Mouse (Mus musculus) midbrain, embryonic 15.5 days (tissue): ENCODE data around the gene Ccdc120. TPM values are rescaled to one million over a fixed set of nuclear protein-coding genes. Genes with fewer than 3 reads are reported as not detected.
"Not testable (repeated sequence)": the region's sequence is repeated elsewhere in the genome, so short reads cannot be mapped to it uniquely, and the experiment has no call there.

Source experiments
- ATAC-seq: fragments of 200-750 bp; cut with Nextera tagmentation; replicated peaks from 2 replicates; pipeline ENCODE4 v1.8.0; 2017; ENCODE audit warnings: moderate TSS enrichment
- H3K27ac ChIP-seq: fragments of 300-500 bp; sonication (generic); 2 replicates; pipeline ENCODE4 v1.5.1; 2015; ENCODE audit warnings: mild to moderate bottlenecking, inconsistent platforms
- H3K27me3 ChIP-seq: fragments of 300-500 bp; sonication (generic); replicated peaks from 2 replicates; pipeline ENCODE4 v1.6.1; 2015; ENCODE audit warnings: inconsistent platforms
- H3K36me3 ChIP-seq: fragments of 300-500 bp; sonication (generic); replicated peaks from 2 replicates; pipeline ENCODE4 v1.6.1; 2015; ENCODE audit warnings: inconsistent platforms
- H3K4me1 ChIP-seq: fragments of 300-500 bp; sonication (generic); 2 replicates; pipeline ENCODE4 v1.6.1; 2015; ENCODE audit warnings: inconsistent platforms
- H3K4me2 ChIP-seq: fragments of 300-500 bp; sonication (generic); 2 replicates; pipeline ENCODE4 v1.6.1; 2015; ENCODE audit warnings: inconsistent platforms, mild to moderate bottlenecking, moderate library complexity
- H3K4me3 ChIP-seq: fragments of 300-500 bp; sonication (generic); 2 replicates; pipeline ENCODE4 v1.5.1; 2015; ENCODE audit warnings: mild to moderate bottlenecking, inconsistent platforms
- H3K9ac ChIP-seq: fragments of 300-500 bp; sonication (generic); 2 replicates; pipeline ENCODE4 v1.6.1; 2015; ENCODE audit warnings: mild to moderate bottlenecking, inconsistent platforms
- H3K9me3 ChIP-seq: fragments of 300-500 bp; sonication (generic); 2 replicates; pipeline ENCODE4 v1.6.1; 2016; ENCODE audit warnings: inconsistent platforms
- WGBS: fragments of 180-500 bp; shearing (Covaris S2); methylation state at CpG from one replicate; pipeline ENCODE4 v1.1.7; 2015; ENCODE audit warnings: mixed read lengths; 5-methylcytosine and 5-hydroxymethylcytosine counted together
- polyA plus RNA-seq: library from polyadenylated mRNA; unstranded; fragments of >200 nt; fragmentation: Nextera tagmentation; extraction: Ambion mirVana; gene quantifications from 2 replicates; pipeline ENCODE4 v1.2.1, GENCODE M21; 2015

Ccdc120 gene
- polyA plus RNA-seq, 1 experiment from 2014 or later = 85.2 TPM

DNA sequence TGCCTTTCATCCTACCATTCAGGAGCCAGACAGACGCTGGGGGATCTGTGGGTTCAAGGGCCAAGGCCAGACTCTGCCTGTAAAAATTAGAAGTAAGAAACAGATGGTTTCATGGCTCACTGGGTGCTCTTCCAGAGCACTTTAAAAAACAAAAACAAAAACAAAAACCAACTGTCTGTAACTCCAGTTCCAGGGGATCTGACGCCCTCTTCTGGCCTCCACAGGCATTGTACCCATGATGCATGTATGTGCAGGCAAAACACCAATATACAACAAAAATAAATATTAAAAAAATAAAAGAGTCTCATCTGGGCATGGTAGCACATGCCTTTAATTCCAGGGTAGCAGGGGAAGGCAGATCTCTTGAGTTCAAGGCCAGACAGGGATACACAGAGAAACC is 22.1 kb upstream of the Ccdc120 start:
- H3K4me2 ChIP-seq = no peak overlapping the region
- 0 out of 2 replicates have a peak, but pooled peaks cover 1% of the 10 kb centered on the region for H3K36me3 ChIP-seq
- 62% methylated on average over 2 of the region's 2 CpGs for WGBS
- H3K27me3 ChIP-seq = no peaks in the 10 kb centered on the region
- H3K4me1 ChIP-seq = no peaks in the 10 kb centered on the region
- H3K9me3 ChIP-seq = no peaks in the 10 kb centered on the region
- H3K4me3 ChIP-seq = no peak overlapping the region
- no peak for ATAC-seq
- H3K9ac ChIP-seq = no peak overlapping the region
- no peak overlapping the region for H3K27ac ChIP-seq

DNA sequence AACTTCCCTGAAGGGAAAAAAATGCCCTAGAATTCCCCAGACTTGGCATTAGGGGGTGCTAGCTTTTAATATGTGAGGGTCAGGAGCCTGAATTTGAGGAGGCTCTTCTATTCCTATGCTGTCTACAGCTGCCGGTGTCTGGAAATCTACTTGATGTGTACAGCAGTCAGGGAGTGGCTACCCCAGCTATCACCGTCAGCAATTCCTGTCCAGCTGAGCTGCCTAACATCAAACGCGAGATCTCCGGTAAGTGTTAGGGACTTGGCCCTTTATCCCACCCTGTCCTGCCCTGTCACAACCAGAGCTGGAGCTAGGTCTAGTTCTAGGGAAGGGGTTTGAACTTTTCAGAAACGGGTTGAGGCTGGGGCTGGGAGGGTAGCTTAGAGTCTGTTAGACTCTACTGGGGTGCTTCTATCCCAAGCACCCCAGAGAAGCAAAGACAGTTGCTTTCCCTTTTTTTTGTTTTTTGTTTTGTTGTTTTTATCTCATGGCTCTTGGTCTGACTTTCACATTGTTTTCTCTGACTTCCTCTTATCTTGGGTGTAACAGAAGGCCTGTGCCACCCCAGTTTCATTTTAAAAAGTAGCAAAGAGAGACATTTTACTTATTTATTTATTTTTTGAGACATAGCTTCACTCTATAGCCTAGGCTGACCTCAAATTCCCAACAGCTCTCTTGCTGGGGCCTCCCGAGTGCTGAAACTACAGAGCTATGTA is 18.8 kb upstream of the Ccdc120 start:
- no peaks in the 10 kb centered on the region for H3K27me3 ChIP-seq
- 90% methylated on average over 7 of the region's 7 CpGs for WGBS

DNA sequence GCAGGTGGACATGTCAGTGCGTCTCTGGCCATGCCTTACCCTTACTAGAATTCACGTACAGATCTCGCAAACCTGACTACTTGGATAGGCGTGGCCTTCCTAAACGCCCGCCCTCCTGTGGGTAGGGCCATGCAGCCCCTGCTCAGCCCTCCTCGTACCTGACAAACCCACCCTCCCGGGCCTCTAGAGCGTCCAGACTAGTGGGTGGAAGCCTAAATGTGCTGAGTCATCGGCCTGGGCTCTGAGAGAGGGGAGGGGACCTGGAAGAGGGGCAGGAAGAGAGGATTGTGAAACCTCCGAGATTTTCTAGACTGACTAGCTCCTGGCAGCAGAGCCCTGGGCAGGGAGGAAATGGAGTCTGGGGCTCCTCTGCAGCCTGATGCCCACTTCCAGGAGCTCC is 15.1 kb upstream of the Ccdc120 start:
- 13% methylated on average over 11 of the region's 11 CpGs for WGBS
- no peak overlapping the region for H3K27ac ChIP-seq
- no peaks in the 10 kb centered on the region for H3K9me3 ChIP-seq
- H3K4me3 ChIP-seq = peak overlapping the region; percentile 67
- 0 out of 2 replicates have a peak, but pooled peaks cover 5% of the 10 kb centered on the region for H3K36me3 ChIP-seq
- peaks cover 22% of the 10 kb centered on the region for H3K4me1 ChIP-seq
- H3K9ac ChIP-seq = peak overlapping the region; percentile 14; the same call in 1 of the 2 replicates
- peak; percentile 21; the same call in 1 of the 2 replicates for ATAC-seq
- no peaks in the 10 kb centered on the region for H3K27me3 ChIP-seq
- H3K4me2 ChIP-seq = peak overlapping the region; percentile 63

More for the DNA sequence above, 18.8 kb upstream of the Ccdc120 start:
- Histone ChIP-seq H3K9me3 (no peaks in the 10 kb centered on the region), H3K9ac (no peak overlapping the region), H3K27ac (no peak overlapping the region), H3K4me2 (no peak overlapping the region), H3K4me3 (no peak overlapping the region), H3K36me3 (0 out of 2 replicates have a peak, but pooled peaks cover 5% of the 10 kb centered on the region), H3K4me1 (peaks cover 13% of the 10 kb centered on the region)
- no peak for ATAC-seq

DNA sequence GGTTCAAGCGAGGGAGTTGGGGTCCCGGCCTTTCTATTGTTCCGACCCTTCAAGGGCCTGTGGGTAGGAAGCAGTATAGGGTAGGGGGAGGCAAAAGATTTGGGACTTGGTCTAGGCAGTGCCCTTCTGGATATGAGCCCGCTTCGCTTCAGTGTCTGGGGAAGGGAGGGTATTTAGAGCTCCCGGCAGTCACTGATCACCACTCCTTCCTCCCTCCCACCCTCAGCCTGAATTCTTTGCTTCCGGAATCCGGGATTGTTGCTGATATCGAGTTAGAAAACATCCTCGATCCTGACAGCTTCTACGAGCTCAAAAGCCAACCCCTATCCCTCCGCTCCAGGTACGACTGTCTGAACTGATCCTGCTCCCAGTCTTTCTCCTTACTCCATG is 14.6 kb upstream of the Ccdc120 start:
- no peak for ATAC-seq
- Histone ChIP-seq H3K9me3 (no peaks in the 10 kb centered on the region), H3K4me2 (peak overlapping the region; percentile 63), H3K27me3 (no peaks in the 10 kb centered on the region), H3K36me3 (0 out of 2 replicates have a peak, but pooled peaks cover 5% of the 10 kb centered on the region), H3K4me3 (peak overlapping the region; percentile 67), H3K4me1 (peaks cover 22% of the 10 kb centered on the region), H3K27ac (no peak overlapping the region), H3K9ac (peak overlapping the region; percentile 14; the same call in 1 of the 2 replicates)
- 25% methylated on average over 13 of the region's 13 CpGs for WGBS

DNA sequence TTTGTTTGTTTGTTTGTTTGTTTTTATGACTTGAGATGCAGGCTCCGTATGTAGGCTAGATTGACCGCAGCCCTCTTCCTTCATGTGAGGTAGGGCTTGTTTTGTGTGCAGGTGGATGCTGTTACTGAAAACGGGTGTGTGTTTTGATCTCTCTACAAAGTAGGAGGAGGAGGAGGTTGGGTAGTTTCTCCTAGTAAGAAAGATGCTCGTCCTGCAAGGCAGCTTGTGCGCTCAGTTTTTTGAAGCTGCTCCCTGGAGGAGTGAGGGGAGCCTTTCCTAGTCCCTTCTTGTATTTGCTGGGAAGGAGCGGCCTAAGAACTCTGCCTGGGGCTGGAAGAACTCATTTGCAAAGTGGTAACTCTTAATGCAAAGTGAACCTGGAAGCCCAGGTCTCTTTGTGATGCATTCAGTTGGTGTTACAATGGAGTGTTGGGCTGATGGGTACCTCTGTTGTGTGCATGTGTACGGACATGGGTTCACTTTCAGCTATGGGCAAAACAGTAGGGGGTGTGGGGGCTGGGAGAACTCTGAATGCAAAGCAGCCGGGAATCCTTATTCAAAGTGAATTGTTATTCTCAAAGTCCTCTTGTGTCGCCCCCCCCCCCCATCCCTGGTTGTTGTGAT is 14.1 kb upstream of the Ccdc120 start:
- H3K9ac ChIP-seq = no peak overlapping the region
- no peaks in the 10 kb centered on the region for H3K9me3 ChIP-seq
- H3K4me1 ChIP-seq = peaks cover 22% of the 10 kb centered on the region
- peak overlapping the region; percentile 63 for H3K4me2 ChIP-seq
- 0 out of 2 replicates have a peak, but pooled peaks cover 5% of the 10 kb centered on the region for H3K36me3 ChIP-seq
- no peak for ATAC-seq
- peak overlapping the region; percentile 67 for H3K4me3 ChIP-seq
- 13% methylated on average over 9 of the region's 9 CpGs for WGBS
- H3K27ac ChIP-seq = no peak overlapping the region
- H3K27me3 ChIP-seq = no peaks in the 10 kb centered on the region

DNA sequence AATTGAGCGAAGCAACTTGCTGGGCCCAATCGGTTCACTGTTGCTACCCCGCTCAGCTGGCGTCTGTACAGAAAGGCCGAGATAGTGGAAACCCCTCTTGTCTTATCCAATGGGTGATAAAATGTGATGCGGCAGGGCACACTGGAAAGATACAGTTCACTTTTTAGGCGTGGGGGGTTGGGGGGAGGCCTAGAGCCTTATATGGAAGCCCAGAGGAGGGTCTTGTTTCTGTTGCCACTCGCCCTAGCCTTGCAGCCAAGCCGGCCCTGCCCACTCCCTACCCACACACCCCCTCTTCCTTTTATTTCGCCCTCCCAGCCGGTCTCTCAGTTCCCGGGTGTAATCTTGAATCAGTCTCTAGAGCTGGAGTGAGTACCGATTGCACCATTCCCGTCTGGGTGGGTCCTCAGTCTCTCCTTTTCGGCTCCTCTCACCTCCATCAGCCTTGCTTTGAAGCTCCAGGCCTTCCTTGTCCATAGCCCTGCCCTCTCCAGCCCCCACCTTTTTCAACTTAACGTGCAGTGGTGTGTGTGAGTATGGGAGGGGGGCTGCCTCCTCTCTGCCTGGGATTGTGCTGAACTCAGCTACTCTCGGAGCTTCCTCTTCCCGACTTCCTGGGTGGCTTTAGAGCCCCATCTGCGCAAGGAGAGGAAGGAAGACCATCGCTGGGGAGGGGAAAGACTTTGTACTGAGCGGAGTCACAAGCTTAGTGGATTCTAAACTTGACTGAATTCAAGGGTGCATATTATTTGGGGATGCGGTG is 13.1 kb upstream of the Ccdc120 start:
- H3K4me2 ChIP-seq = peak overlapping the region; percentile 63
- H3K9ac ChIP-seq = peak overlapping the region; percentile 21; the same call in 1 of the 2 replicates
- H3K4me1 ChIP-seq = peaks cover 22% of the 10 kb centered on the region
- H3K36me3 ChIP-seq = 0 out of 2 replicates have a peak, but pooled peaks cover 5% of the 10 kb centered on the region
- WGBS = 22% methylated on average over 21 of the region's 22 CpGs
- ATAC-seq = no peak
- H3K9me3 ChIP-seq = no peaks in the 10 kb centered on the region
- no peaks in the 10 kb centered on the region for H3K27me3 ChIP-seq
- peak overlapping the region; percentile 67 for H3K4me3 ChIP-seq
- H3K27ac ChIP-seq = no peak overlapping the region

DNA sequence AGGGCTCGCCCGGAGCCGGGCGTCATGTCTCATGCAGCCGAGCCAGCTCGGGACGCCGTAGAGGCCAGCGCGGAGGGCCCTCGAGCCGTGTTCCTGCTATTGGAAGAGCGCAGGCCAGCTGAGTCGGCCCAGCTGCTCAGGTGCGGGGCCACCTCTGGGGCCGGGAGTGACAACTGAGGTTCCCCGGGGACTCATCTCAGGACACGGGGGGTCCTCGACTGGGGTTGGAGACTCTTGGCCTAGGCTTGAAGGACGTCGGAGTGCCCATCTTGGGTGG is 12.2 kb upstream of the Ccdc120 start:
- WGBS = 26% methylated on average over 21 of the region's 21 CpGs
- no peaks in the 10 kb centered on the region for H3K9me3 ChIP-seq
- peak overlapping the region; percentile 63 for H3K4me2 ChIP-seq
- H3K4me1 ChIP-seq = peaks cover 22% of the 10 kb centered on the region
- ATAC-seq = peak; percentile 43; the same call in 1 of the 2 replicates
- H3K9ac ChIP-seq = peak overlapping the region; percentile 58
- peak overlapping the region; percentile 65 for H3K27ac ChIP-seq
- H3K36me3 ChIP-seq = 0 out of 2 replicates have a peak, but pooled peaks cover 5% of the 10 kb centered on the region
- no peaks in the 10 kb centered on the region for H3K27me3 ChIP-seq
- H3K4me3 ChIP-seq = peak overlapping the region; percentile 67

DNA sequence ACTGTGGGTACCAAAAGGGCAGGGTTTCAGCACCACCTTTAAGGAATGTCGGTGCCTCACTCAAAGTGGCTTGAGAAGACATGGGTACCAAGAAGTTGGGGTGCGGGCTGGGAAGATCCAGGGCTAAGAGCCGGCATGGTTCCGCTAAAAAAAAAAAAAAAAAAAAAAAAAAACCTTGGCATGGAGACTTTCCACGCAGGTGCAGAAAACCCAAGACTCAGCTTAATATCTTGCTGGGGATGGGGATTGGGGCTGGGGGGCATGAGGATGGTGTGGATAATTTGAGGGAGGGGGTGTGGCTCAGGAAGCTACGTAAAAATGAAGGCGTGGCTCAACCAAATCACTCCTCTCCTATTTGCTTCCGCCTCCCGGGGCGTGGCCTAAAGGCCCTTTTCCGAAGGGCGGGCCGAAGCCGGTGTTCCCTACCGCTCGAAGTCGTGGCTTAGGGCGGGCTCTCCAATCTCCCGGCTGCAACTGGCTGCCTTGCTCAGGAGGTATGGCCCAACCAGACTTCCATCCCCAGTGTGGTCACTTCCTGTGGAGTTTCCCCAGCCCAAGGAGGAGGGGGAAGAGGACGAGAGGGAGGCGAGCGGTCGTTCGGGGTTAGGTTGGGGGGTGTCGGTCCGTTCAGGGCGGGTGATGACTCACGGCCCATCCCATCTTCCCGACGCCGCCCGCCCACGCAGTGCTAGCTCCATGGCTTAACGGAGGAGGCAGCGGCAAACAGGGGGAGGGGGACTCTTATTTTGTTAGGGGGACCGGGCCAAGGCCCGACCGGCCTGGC is 11.6 kb upstream of the Ccdc120 start, which contains the start of gene Tfe3:
Gene Tfe3, plus strand, starts transcription at position 424 of the 784 bp plus-strand sequence.
- peaks cover 22% of the 10 kb centered on the region for H3K4me1 ChIP-seq
- peak within 1 kb of the TSS; percentile 67 for H3K4me3 ChIP-seq
- H3K4me2 ChIP-seq = peak within 1 kb of the TSS; percentile 63
- H3K9me3 ChIP-seq = no peaks in the 10 kb centered on the region
- peak within 1 kb of the TSS; percentile 65 for H3K27ac ChIP-seq
- ATAC-seq = peak; percentile 97
- 26% methylated on average over 38 of the region's 38 CpGs for WGBS
- H3K27me3 ChIP-seq = no peaks in the 10 kb centered on the region
- H3K36me3 ChIP-seq = no peaks in the 10 kb centered on the region
- H3K9ac ChIP-seq = peak within 1 kb of the TSS; percentile 58

DNA sequence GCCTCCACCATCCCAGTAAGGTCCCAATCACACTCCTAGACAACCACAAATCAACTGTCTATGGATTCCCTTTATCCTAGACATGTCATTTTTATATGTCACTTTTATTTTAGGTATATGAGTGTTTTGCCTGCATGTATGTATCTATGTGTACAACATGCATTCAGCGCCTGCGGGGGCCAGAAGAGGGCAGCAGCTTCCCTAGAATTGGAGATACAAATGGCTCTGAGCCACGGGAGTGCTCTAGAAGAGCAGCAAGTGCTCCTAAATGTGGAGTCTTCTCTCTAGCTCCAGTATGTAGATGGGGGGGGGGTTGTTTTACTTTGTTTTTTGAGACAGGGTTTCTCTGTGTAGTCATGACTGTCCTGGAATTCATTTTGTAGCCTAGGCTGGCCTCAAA is 2.9 kb upstream of the Ccdc120 start:
- not testable (repeated sequence) for H3K36me3 ChIP-seq, H3K9me3 ChIP-seq, H3K4me1 ChIP-seq, H3K27me3 ChIP-seq, ATAC-seq, H3K4me3 ChIP-seq, H3K4me2 ChIP-seq, H3K9ac ChIP-seq, H3K27ac ChIP-seq
- 16% methylated on average over 3 of the region's 3 CpGs for WGBS

DNA sequence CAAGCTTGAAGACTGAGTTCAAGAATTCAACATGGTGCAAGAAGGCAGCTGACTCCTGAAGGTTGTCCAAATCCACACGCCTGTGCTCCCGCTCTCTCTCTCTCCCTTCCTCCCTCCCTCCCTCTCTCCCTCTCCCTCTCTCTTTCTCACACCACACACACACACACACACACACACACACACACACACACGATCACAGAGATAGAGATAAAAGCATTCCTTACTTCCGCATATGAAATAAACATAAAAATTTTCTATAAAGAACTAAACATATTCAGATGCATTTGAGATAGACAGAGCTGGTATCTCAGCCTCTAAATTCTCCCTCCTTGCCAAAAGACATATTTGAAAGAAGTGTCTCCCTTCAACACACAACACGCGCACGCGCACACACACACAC is 5.3 kb downstream of the Ccdc120 start:
- no peaks in the 10 kb centered on the region for H3K27me3 ChIP-seq
- ATAC-seq = no peak
- no peak overlapping the region for H3K9ac ChIP-seq
- H3K4me1 ChIP-seq = peaks cover 7% of the 10 kb centered on the region
- H3K9me3 ChIP-seq = no peaks in the 10 kb centered on the region; the same call in 1 of the 2 replicates
- H3K4me3 ChIP-seq = no peak overlapping the region
- no peaks in the 10 kb centered on the region for H3K36me3 ChIP-seq
- WGBS = 96% methylated on average over 8 of the region's 8 CpGs
- H3K27ac ChIP-seq = no peak overlapping the region
- no peak overlapping the region for H3K4me2 ChIP-seq

DNA sequence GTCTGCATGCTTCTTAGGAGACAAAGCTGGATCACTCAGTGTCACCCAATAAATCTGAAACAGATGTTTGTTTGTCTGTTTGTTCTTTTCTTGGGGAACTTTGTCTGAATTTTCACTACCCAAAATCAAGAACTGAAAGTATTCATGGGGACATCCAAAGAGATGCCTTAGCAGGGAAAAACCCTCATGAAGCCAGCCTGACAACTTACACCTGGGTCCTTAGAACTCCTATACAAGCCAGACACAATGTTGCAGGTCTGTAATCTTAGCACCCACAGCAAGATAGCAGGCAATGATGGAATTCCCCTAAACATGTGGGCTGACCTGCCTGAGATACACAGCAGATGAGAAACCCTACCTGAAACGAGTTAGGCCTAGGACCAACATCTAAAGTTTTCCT is 5.8 kb downstream of the Ccdc120 start:
- H3K27me3 ChIP-seq = no peaks in the 10 kb centered on the region
- no peak overlapping the region for H3K4me2 ChIP-seq
- ATAC-seq = no peak
- no peak overlapping the region for H3K27ac ChIP-seq
- H3K9ac ChIP-seq = no peak overlapping the region
- H3K36me3 ChIP-seq = no peaks in the 10 kb centered on the region
- H3K9me3 ChIP-seq = no peaks in the 10 kb centered on the region; the same call in 1 of the 2 replicates
- peaks cover 7% of the 10 kb centered on the region for H3K4me1 ChIP-seq
- no peak overlapping the region for H3K4me3 ChIP-seq
- 75% methylated on average over 1 of the region's 1 CpGs for WGBS
